Mouse (Mus musculus) adrenal gland, postnatal 25 days (tissue): ENCODE measurements around the gene Tph2. TPM values are rescaled to one million over a fixed set of nuclear protein-coding genes. Genes with fewer than 3 reads are reported as not detected.
A peak's percentile ranks its signal among the peaks of the same experiment; 100 is the strongest.

Experiments used
- DNase-seq: peaks from one replicate; pipeline ENCODE4 v3.0.0; 2021; ENCODE audit warnings: mixed read lengths
- total RNA-seq: library from RNA; stranded (reverse); gene quantifications from 2 replicates; pipeline ENCODE4 v1.2.3, GENCODE M21; 2021

Gene Tph2
- total RNA-seq, 1 experiment from 2014 or later, result not detected

DNA sequence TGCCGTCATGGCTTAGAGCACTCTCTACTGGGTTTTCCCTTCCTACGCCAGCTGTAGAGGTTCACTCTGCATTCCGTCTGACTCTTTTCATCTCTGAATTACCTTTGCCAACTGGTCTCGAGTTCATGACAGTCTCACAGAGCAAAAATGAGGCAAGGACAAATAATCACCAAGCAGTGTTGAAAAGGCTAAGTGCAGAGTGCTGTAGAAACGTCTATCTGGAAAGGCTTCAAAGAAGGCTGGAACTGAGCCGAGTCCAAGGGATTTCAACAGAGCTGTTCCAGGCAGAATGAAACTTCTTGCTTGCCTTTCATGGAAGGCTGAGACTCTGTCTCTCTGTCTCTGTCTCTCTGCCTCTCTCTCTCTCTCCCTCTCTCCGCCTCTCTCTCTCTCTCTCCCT lies 47.8 kb downstream of the Tph2 start:
- peak; percentile 7 for DNase-seq

DNA sequence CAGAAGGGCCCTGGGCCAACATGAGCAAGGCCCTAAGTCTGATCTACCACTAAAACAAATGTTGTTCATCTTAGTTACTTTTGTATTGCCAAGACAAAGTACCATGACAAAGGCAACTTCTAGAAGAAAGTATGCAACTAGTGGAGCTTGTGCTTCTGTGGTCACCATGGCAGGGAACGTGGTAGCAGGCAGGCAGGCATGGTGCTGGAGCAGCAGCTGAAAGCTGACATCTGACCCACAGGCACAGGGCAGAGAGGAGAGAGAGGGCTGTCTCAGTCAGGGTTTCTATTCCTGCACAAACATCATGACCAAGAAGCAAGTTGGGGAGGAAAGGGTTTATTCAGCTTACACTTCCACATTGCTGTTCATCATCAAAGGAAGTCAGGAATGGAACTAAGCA lies 56.9 kb downstream of the Tph2 start:
- DNase-seq, result no peak

DNA sequence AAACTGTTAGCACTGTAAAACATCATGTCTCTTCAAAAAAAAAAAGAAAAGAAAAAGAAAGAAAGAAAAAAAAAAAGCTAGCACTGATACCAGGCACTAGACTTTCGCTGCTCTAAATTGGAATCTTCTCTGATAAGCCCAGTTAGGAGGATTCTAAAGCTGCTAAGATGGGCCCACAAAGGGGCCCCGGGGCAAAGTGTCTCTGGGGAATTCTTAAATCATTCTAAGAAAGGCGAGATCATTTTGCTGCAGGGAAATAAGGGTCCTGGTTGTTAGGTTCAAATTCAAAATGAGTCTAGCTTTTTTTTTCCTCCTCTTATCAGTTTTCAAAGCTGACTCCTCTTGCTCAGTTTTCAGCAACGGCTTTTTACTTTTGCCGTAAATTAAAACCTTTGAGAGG lies 59.3 kb downstream of the Tph2 start:
- DNase-seq, result no peak

DNA sequence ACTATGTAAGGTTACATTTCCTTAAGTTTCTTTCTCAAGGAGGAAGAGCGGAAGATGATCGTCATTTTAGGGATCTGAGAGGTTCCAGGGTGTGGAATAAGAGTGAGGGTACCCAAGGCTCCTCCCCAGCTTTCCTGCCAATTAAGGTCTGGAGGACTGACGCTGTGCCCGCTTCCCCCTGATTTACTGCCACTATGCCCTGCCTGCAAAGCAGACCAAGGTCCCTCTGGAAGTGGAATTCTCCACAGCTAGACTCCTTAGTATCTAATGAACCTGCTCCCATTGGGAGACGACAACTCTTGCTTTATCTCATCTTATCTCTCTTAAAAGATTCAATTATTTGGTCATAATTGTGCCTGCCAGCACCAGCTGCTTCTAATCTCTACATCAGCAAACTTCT lies 59.8 kb downstream of the Tph2 start:
- no peak for DNase-seq

DNA sequence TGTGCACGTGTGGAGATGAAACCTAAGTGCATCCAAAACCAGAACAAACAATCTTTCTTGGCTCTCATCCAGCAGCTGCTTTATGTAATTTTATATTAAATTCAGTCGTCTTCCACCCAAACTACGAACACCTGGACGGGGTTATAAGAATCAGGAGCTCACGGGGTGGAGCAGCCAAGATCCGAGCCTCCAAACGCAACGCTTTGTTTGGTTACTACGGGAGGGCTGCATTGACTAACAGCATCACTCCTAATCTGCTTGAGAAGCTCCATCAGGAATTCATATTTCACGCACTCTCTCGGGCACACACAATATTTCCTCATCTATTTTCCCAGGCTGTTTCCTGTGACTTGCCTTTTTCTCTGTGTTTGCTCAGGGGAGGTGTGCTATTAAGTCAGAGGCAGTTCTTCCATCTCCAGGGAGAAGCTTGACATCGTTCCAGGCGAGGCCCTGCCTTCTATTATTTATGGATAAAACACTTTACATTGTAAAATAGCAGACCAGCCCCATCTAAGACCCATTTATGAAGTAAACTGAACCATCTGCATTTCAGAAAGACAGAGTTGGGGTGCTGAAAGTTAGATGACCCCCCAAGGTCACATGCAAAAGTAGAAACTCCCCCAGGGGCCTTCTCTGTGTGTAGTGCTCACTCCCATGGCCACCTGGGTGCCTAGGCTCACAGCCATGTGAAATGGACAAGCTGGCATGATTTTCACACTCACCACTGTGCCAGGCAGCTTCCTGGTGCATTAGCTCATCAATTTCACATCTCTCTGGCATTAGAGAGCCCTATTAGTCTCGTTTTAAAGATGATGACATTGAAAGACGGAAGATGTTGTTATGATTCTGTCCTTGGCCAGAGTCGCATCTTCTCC lies 76.9 kb downstream of the Tph2 start:
- DNase-seq, result no peak

DNA sequence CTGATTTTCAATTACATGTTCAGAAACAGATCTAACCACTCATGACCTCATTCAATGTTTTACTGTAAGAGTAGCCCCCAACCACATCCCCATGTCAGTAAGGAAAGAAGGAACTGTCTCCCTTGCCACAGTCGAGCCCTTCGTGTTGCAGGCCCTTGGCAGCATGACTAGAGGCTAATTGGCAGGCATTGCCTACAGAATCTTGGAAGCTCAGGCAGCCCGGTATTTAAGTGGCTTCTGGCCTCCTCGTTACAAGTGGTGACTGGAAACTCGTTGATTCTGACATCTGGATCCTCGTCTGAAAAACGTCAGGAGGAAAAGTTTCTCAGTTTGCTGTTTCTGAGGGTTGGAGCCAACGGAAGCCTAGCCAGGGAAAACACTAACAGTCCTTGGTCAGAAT lies 80.6 kb downstream of the Tph2 start:
- no peak for DNase-seq

DNA sequence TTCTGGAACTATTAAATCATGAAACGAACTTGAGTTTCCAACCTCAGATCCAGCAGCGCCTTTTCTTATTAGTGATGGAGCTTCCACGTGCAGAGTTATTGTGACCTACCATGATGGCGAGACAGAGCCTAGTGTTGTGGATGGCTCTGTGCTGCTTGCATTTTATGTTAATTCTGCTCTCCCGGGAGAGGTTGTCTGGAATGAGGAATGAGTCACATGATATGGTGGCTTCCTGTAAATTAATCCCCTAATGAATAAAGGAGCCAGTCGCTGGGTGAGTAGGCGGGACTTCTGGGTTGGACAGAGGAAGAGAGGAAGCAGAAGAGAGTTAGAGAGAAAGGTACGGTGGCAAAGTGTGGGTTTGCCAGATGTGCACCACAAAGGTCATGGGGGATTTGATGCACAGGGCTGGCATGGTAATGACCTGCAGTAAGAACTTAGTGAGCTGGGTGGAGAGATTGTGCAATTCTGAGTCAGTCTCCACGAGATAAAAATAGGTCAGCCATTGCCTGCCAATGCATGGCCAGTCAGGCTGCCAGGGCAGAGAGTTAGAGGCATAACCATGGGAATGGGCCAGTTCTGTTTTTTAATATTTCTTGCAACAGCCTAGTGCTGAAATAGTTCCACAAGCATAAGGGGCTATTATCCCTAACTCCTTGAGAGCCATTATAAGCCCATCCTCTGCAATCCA lies 84.8 kb downstream of the Tph2 start:
- peak; percentile 30 for DNase-seq

DNA sequence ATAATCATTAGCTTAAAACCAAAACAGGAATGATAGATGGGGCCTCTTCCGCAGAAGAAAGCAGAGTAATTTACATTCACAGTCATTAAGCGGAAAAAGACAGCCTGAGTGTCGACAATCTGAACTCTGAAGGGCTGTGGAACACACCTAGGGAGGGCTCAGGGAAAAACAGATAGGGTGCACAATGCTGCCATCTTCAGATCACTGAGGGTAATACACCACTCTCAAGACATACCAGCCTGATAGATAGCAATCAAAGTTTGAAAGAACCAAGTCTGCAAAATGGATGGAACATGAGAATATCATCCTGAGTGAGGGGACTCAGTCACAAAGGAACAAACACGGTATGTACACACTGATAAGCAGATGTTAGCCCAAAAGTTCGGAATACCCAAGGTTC lies 87.7 kb downstream of the Tph2 start:
- no peak for DNase-seq

DNA sequence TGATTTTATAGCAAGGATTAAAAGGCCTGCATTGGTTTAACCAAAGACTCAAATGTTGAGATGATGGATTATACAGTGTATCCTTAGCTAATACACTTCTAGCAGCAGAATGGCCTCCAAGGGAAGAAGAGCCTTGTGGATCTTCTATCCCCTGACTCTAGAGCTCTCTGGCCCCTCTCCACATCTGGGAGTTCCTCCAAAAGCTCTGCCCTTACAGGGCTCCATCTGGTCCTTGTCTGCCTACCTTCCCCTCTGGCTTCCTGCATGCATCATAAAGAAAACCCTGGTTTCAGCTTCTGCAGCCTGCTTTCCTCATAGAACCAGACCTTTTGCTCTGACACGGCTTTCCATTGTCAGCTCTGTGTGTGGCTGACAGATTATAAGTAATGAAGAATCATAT lies 88.6 kb downstream of the Tph2 start:
- DNase-seq, result no peak

DNA sequence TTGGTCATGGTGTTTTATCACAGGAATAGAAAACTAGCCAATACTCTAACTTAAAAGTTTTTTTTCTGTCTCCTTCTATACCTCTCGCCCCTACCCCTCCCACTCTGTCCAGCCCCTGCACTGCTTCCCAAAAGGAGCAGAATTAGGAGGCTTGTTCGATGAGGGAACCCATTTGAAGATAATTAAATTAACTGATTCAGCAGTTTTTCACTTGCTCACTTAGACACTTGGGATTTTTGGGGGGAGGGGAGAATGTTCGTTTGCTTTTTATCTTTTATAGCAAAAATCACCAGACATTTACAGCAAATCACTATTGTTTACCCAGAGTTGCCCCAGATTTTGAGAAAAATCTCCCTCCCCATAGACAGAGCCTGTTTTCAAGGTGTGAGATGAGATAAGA lies 106.6 kb downstream of the Tph2 start:
- DNase-seq, result no peak

DNA sequence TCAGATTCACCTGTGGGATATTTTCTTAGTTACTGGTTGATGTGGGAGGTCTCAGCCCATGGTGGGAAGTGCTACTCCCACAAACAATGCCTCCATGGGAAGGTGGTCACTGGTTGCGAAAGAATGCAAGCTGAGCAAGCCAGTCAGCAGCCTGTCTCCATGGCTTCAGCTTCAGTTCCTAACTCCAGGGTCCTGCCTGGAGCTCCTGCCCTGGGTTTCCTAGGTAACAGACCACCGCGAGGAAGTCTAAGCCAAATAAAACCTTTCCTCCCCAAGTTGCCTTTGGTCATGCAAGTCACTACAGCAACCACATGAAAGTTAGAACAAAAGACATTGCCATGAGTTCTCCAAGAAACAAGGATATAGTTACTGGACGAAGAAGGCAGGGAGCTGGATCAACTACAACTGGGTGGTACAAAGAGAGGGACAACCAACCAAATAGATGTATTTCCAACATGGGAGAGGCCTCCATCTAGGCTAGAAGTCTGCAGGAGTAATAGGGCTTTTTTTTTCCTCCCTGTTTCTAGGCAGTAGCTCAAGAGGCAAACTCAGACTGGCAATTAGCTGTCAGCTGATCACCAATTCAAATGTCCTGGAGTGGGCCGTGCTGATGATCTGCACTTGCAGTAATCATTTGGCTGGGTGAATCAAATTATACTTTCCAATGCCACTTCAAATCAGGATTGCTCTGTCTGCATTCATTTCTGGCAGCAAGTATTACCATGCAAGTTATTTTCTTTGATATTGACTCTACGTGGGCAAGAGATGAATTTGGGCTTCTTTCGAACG lies 115.5 kb downstream of the Tph2 start:
- DNase-seq, result no peak

DNA sequence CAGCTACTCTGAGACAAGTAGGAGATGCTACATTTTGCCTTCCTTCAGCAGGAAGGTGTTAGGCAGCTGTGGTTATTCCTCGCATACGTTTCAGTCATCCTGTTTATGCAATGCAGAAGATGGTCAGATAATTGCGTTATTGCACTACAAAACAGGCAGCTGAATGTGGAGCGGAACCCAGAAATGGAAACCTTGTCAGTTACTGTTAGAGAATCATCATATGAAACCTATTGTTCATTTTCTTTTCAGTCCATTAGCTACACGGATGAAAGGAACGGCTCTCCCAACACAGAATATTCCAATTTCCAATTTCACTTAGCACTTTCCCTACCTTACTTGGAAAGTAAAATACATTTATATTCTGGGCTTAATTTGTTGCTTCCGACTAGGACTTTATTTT lies 120.9 kb downstream of the Tph2 start:
- DNase-seq, result no peak

DNA sequence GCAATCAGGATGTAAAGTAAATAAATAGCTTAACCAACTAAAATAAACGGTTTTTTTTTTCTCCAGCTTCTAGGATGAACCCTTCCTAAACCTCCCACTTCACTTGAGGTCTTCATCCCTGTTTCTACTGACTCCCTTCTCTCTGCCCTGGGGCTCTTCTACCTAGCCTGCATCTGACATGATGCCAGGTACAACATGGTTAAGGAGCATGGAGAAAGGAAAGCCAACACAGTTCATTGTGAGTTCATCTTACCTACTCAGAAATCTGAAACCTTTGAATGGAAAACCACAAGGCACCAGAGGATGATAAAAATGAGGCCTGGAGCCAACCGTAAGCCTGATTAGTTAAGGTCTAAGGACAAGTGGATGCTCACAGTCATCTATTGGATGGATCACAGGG lies 123.3 kb downstream of the Tph2 start:
- DNase-seq, result no peak

DNA sequence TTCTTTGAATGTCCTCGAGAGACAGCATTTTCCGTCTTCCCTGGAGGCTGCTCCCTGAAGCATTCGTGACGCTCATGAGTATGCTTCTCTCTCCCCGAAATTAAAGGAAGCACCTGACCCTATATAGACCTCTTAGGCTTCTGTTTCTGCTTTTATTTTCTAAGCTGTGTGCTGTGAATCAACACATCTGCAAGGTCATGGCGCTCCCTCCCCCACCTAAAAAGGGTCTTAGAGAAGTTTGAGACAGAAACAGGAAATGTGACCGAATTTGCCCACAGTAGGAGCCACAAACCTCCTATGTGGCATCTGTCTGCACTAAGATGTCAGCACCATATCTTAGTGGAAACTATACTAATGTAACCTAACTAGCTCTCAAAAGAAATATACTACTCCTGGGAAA lies 124.1 kb downstream of the Tph2 start:
- no peak for DNase-seq

DNA sequence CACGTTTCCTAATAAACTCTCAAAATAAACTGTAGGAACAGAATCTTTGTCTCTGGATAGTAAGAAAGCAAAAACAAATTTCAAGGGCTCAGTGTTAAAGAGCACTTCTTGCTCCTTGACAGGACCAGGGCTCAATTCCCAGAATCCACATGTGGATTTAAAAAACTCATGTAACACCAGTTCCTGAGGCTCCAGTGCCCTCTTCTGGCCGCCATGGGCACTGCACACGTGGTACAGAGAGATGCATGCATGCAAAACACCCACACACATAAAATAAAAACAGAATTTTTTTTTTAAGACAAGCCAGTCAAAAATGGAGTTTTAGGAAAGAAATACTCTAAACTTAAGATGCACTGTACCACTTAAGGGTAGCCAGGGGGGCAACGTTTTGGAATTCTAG lies 133.2 kb downstream of the Tph2 start:
- no peak for DNase-seq

DNA sequence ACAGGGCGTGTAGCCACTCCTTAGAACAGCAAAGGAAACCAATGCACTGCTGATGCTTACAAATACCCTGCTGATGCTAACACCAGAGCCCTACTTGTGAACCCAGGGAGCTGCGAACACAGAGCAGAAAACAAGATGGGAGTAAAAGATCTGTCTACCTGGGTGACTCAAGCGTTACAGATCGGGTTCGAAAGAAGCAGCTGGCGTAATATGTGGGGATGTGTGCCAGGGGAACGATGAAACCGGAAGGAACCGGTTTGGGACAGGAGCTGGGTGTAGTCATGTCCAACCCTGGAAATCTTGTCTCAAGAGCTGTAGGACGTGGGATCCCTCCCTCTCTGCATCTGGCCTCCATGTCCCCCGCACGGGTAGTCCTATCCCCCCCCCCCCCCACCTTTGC lies 134.1 kb downstream of the Tph2 start:
- DNase-seq, result no peak

DNA sequence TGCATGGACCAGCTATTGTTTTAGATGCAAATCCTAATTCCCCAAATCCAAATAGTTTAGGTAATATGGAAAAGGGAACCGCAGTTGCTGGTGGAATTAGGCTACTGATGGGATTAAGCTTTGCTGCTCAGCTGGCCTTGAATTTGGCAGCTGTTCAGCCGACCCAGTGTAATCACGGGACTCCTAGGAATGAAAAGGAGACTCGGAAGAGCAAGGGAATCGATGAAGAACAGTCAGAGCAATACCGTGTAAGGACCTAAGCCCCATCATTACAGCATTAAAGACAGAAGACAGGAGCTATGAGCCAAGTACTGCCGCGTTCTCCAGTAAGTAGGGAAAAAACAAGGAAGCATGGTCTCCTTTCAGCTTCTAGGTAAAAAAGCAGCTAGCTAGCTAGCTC lies 134.6 kb downstream of the Tph2 start:
- no peak for DNase-seq

DNA sequence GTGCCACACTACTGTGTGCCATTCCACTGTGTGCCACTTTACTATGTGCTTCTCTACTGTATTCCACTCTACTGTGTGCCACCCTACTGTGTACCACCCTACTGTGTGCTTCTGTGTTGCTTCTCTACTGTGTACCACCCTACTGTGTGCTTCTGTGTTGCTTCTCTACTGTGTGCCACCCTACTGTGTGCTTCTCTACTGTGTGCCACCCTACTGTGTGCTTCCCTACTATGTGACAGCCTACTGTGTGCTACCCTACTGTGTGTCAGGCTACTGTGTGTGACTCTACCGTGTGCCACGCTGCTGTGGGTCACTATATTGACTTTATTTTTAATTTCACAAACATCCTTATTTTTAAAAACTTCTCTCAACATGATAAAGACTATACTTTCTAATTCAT lies 136.3 kb downstream of the Tph2 start:
- DNase-seq, result no peak

DNA sequence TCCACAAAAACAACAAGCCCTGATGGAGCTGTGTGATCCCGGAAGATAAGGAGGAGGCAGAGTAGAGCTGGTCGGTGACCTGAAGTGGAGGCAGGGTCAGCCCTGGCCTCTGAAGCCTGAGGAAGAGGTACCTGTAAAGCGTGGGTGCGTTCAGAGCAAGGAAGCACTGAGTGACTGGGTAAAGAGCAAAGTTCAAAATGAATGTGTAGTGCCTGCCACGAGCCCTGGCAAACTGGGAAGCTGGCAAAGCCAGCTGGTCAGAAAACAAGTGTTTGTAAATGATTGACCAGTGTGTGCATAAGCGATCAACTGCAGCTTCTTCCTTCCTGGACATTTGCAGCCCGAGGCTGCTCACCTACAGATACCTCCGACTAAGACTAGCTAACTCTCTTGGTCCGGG lies 149.1 kb downstream of the Tph2 start:
- DNase-seq, result no peak
